In genomic region chr9:35119168-35119567, GRCm38 (mm10) we compare ENCODE assay signal across 8 mouse cellular contexts. TPM values are rescaled to one million over a fixed set of nuclear protein-coding genes. Genes with fewer than 3 reads are reported as not detected.
DNase-seq lines count a peak whose midpoint lies in the region; ATAC-seq and TF ChIP-seq lines count a peak whose summit lies in the region.

Gene St3gal4 (minus strand): TSS chr9:35119268.

- no peak for TF ChIP-seq POLR2A in bone marrow, adult 2 months (IDR thresholded peaks at IDR 0.05; ENCODE audit: borderline replicate concordance, control insufficient read depth, low read depth, low read length)

- intact Hi-C loops in left cerebral cortex, postnatal 25 days (cut with DNase I) = loop anchor here (5.0 kb wide), 2 partner anchors 48 to 87 kb away; no protein-coding TSS in a partner anchor

- no peak for TF ChIP-seq CTCF in kidney, postnatal 0 days (IDR thresholded peaks at IDR 0.05; ENCODE audit: low read depth)
- TF ChIP-seq CTCF in bone marrow, adult 2 months (IDR thresholded peaks at IDR 0.05; ENCODE audit: control insufficient read depth, insufficient read depth, low read length) = no peak

- no peak for ATAC-seq in kidney, postnatal 0 days (replicated peaks; ENCODE audit: low FRiP score, low read depth)
- no peak for ATAC-seq in heart, embryonic 14.5 days (ENCODE audit: insufficient number of reproducible peaks, insufficient read depth, low FRiP score, low read depth)
- ATAC-seq in neural tube, embryonic 12.5 days (ENCODE audit: low FRiP score, low read depth) = no peak

- H3K4me3 ChIP-seq in kidney, postnatal 0 days (replicated peaks; ENCODE audit: low read depth, low read length) = no peak within 1 kb of the TSS
- H3K4me3 ChIP-seq in bone marrow, adult 2 months (replicated peaks; ENCODE audit: control insufficient read depth, low read depth, low read length) = peak within 1 kb of the TSS; percentile 19
- H3K4me3 ChIP-seq in heart, embryonic 14.5 days (ENCODE audit: control insufficient read depth in 1 of 2, insufficient read depth in 1 of 2, low read depth in 1 of 2, low read length in 2 of 2) = no peak within 1 kb of the TSS
- no peak within 1 kb of the TSS for H3K4me3 ChIP-seq in neural tube, embryonic 12.5 days

- H3K27ac ChIP-seq in kidney, postnatal 0 days = 0 out of 2 replicates have a peak within 1 kb of the TSS, but pooled peaks have one; percentile 87
- H3K27ac ChIP-seq in bone marrow, adult 2 months (ENCODE audit: control insufficient read depth, insufficient read depth, low read depth, low read length, poor library complexity) = no peak within 1 kb of the TSS; the same call in 1 of the 2 replicates
- peak within 1 kb of the TSS; percentile 67 to 91; a peak in 3 of 4 replicates for H3K27ac ChIP-seq in heart, embryonic 14.5 days (replicated peaks in 1 of 2; ENCODE audit: control insufficient read depth in 1 of 2, insufficient read depth in 1 of 2, low read depth in 2 of 2, low read length in 2 of 2)
- no peak within 1 kb of the TSS for H3K27ac ChIP-seq in neural tube, embryonic 12.5 days

- no peaks in the 10 kb centered on the region for H3K27me3 ChIP-seq in kidney, postnatal 0 days (ENCODE audit: insufficient read depth, low read length)
- H3K27me3 ChIP-seq in heart, embryonic 14.5 days (ENCODE audit: control insufficient read depth, insufficient read depth, low read length) = no peaks in the 10 kb centered on the region
- no peaks in the 10 kb centered on the region for H3K27me3 ChIP-seq in neural tube, embryonic 12.5 days (replicated peaks)

- no peak within 1 kb of the TSS for H3K9ac ChIP-seq in kidney, postnatal 0 days (ENCODE audit: low read depth, low read length)
- no peak within 1 kb of the TSS for H3K9ac ChIP-seq in heart, embryonic 14.5 days (ENCODE audit: low read length)
- H3K9ac ChIP-seq in neural tube, embryonic 12.5 days = no peak within 1 kb of the TSS

- no peaks in the 10 kb centered on the region for H3K9me3 ChIP-seq in kidney, postnatal 0 days (replicated peaks; ENCODE audit: low read length)
- H3K9me3 ChIP-seq in heart, embryonic 14.5 days (ENCODE audit: control insufficient read depth, low read length) = no peaks in the 10 kb centered on the region
- no peaks in the 10 kb centered on the region for H3K9me3 ChIP-seq in neural tube, embryonic 12.5 days

- peaks cover 9% of the 10 kb centered on the region for H3K4me1 ChIP-seq in kidney, postnatal 0 days (replicated peaks; ENCODE audit: insufficient read depth, low read length)
- H3K4me1 ChIP-seq in bone marrow, adult 2 months (ENCODE audit: control insufficient read depth, insufficient read depth, low read length) = peaks cover 16% of the 10 kb centered on the region
- peaks cover 9 to 27% of the 10 kb centered on the region in 2 experiments for H3K4me1 ChIP-seq in heart, embryonic 14.5 days (ENCODE audit: control insufficient read depth in 2 of 2, insufficient read depth in 2 of 2, low read length in 2 of 2)
- H3K4me1 ChIP-seq in neural tube, embryonic 12.5 days = peaks cover 19% of the 10 kb centered on the region

- no peak for DNase-seq in kidney, postnatal 0 days (ENCODE audit: low spot score)
- no peak for DNase-seq in kidney, postnatal 36 days
- no peak for DNase-seq in left cerebral cortex, postnatal 25 days (ENCODE audit: low spot score in 2 of 2)
- DNase-seq in urinary bladder, postnatal 25 days (ENCODE audit: low spot score) = no peak
- no peak for DNase-seq in testis, postnatal 10 days (ENCODE audit: low spot score)

- 79% methylated on average over 6 of the region's 6 CpGs for WGBS in kidney, postnatal 0 days
- WGBS in bone marrow, adult 2 months = 53% methylated on average over 6 of the region's 6 CpGs
- 77% methylated on average over 6 of the region's 6 CpGs for WGBS in heart, embryonic 14.5 days
- 84% methylated on average over 6 of the region's 6 CpGs for WGBS in neural tube, embryonic 12.5 days

- no peak within 1 kb of the TSS for H3K4me2 ChIP-seq in kidney, postnatal 0 days (ENCODE audit: low read length)
- H3K4me2 ChIP-seq in heart, embryonic 14.5 days (ENCODE audit: low read length) = peak within 1 kb of the TSS; percentile 91
- no peak within 1 kb of the TSS for H3K4me2 ChIP-seq in neural tube, embryonic 12.5 days (replicated peaks)

- H3K36me3 ChIP-seq in kidney, postnatal 0 days (ENCODE audit: insufficient read depth, low read length) = peaks cover 2% of the 10 kb centered on the region; the same call in 1 of the 2 replicates
- H3K36me3 ChIP-seq in heart, embryonic 14.5 days (ENCODE audit: control insufficient read depth, insufficient read depth, low read length) = 0 out of 2 replicates have a peak, but pooled peaks cover 9% of the 10 kb centered on the region
- H3K36me3 ChIP-seq in neural tube, embryonic 12.5 days = 0 out of 2 replicates have a peak, but pooled peaks cover 3% of the 10 kb centered on the region

RNA-seq across cellular contexts. Expression of gene St3gal4, which starts in this region (rescaled TPM):
- 11.7 and 13.1 TPM in 2 replicates for polyA plus RNA-seq in kidney, postnatal 0 days (2015; fragmentation: Nextera tagmentation; extraction: Ambion mirVana)
- polyA plus RNA-seq in bone marrow, adult 2 months (2011; ENCODE audit: insufficient read depth, insufficient read length, low replicate concordance, missing spikeins) = 32.7 and 54.9 TPM in 2 replicates
- polyA plus RNA-seq in heart, embryonic 14.5 days (2014; fragmentation: Nextera tagmentation; extraction: Ambion mirVana) = 22.9 and 25.1 TPM in 2 replicates
- 10 to 100 TPM; 22.7 to 31.3 TPM for total RNA-seq in left cerebral cortex, postnatal 25 days (2021)
- 11.5 and 11.8 TPM in 2 replicates for polyA plus RNA-seq in neural tube, embryonic 12.5 days (2016; fragmentation: Nextera tagmentation; extraction: Ambion mirVana)

Comparison
In these comparisons a context has a peak if more than half of its experiments do, and no peak if none do; other contexts are left out.
1. H3K27ac ChIP-seq: peak in kidney, postnatal 0 days (single experiment) and heart, embryonic 14.5 days (2 of 2); none in bone marrow, adult 2 months (single experiment) and neural tube, embryonic 12.5 days (single experiment).